In genomic region chr7:132031940-132032531, GRCm38 (mm10) we compare ENCODE assay signal across 14 mouse cellular contexts.
A peak's percentile ranks its signal among the peaks of the same experiment; 100 is the strongest.
DNase-seq lines count a peak whose midpoint lies in the region; ATAC-seq and TF ChIP-seq lines count a peak whose summit lies in the region.
"Had no signal": no experiment of that assay in that cellular context is flagged by ENCODE, and none has a peak within 500 bp of the region (broad histone marks: within the 10 kb centered on the region; RNA-seq: fewer than 3 reads in every experiment).

No protein-coding gene starts in this region.

- TF ChIP-seq POLR2A in cortical plate, adult 2 months (IDR thresholded peaks at IDR 0.05; ENCODE audit: extremely low read depth, insufficient read depth, low read length): no peak

- peak; percentile 42; the same call in 1 of the 2 replicates for ATAC-seq in hindbrain, embryonic 16.5 days
- no peak for ATAC-seq in hindbrain, embryonic 13.5 days (ENCODE audit: low FRiP score)
- ATAC-seq: lung, postnatal 0 days had no signal

- intact Hi-C loops in left cerebral cortex, postnatal 36 days (cut with DNase I): no loop called here
- intact Hi-C loops in heart, postnatal 10 days (cut with DNase I): no loop called here

- H3K4me3 ChIP-seq in hindbrain, embryonic 16.5 days (ENCODE audit: low read length): no peak overlapping the region
- no peak overlapping the region for H3K4me3 ChIP-seq in hindbrain, embryonic 13.5 days
- no peak overlapping the region for H3K4me3 ChIP-seq in cortical plate, adult 2 months (ENCODE audit: insufficient read depth, low read length)
- H3K4me3 ChIP-seq: liver, embryonic 15.5 days; neural tube, embryonic 12.5 days had no signal

- no peaks in the 10 kb centered on the region for H3K9me3 ChIP-seq in hindbrain, embryonic 16.5 days (ENCODE audit: control insufficient read depth, low read length)
- no peaks in the 10 kb centered on the region for H3K9me3 ChIP-seq in hindbrain, embryonic 13.5 days
- H3K9me3 ChIP-seq: liver, embryonic 15.5 days; neural tube, embryonic 12.5 days had no signal

- TF ChIP-seq CTCF in cortical plate, adult 2 months (IDR thresholded peaks at IDR 0.05; ENCODE audit: extremely low read depth, insufficient read depth, low read length): no peak

- peak; percentile 9 to 27 for DNase-seq in left cerebral cortex, adult 18-20 months (ENCODE audit: low spot score in 2 of 2)
- no peak for DNase-seq in left cerebral cortex, adult 11 months (ENCODE audit: low spot score)
- peak; percentile 27 to 36 for DNase-seq in left cerebral cortex, postnatal 36 days (ENCODE audit: low spot score in 2 of 2)
- no peak for DNase-seq in adrenal gland, postnatal 25 days
- DNase-seq in heart, postnatal 10 days: no peak
- DNase-seq: right cerebral cortex, postnatal 4 days; thymus, adult 18-20 months had no signal

- no peaks in the 10 kb centered on the region for H3K27me3 ChIP-seq in hindbrain, embryonic 16.5 days (replicated peaks; ENCODE audit: control insufficient read depth, insufficient read depth, low read length)
- H3K27me3 ChIP-seq in hindbrain, embryonic 13.5 days: no peaks in the 10 kb centered on the region
- H3K27me3 ChIP-seq: liver, embryonic 15.5 days; neural tube, embryonic 12.5 days had no signal

- no peak overlapping the region for H3K27ac ChIP-seq in hindbrain, embryonic 16.5 days (ENCODE audit: low read depth, low read length)
- no peak overlapping the region for H3K27ac ChIP-seq in hindbrain, embryonic 13.5 days
- peak overlapping the region; percentile 32; the same call in 1 of the 2 replicates for H3K27ac ChIP-seq in cortical plate, adult 2 months (ENCODE audit: insufficient read depth, low read length)
- H3K27ac ChIP-seq: liver, embryonic 15.5 days; neural tube, embryonic 12.5 days had no signal

- peaks cover 3% of the 10 kb centered on the region; the same call in 1 of the 2 replicates for H3K4me1 ChIP-seq in hindbrain, embryonic 16.5 days (ENCODE audit: control insufficient read depth, insufficient read depth, low read depth, low read length)
- peaks cover 10% of the 10 kb centered on the region for H3K4me1 ChIP-seq in hindbrain, embryonic 13.5 days (replicated peaks)
- H3K4me1 ChIP-seq in cortical plate, adult 2 months (ENCODE audit: control insufficient read depth, insufficient read depth, low read length): no peaks in the 10 kb centered on the region
- H3K4me1 ChIP-seq: liver, embryonic 15.5 days had no signal

- no peak overlapping the region for H3K9ac ChIP-seq in hindbrain, embryonic 16.5 days (ENCODE audit: low read depth, low read length)
- H3K9ac ChIP-seq in hindbrain, embryonic 13.5 days: no peak overlapping the region
- H3K9ac ChIP-seq: liver, embryonic 15.5 days; neural tube, embryonic 12.5 days had no signal

- WGBS in hindbrain, embryonic 16.5 days: 51% methylated on average over 6 of the region's 6 CpGs
- WGBS in hindbrain, embryonic 13.5 days: 46% methylated on average over 6 of the region's 6 CpGs

- no peak overlapping the region for H3K4me2 ChIP-seq in hindbrain, embryonic 16.5 days (ENCODE audit: low read length)
- no peak overlapping the region for H3K4me2 ChIP-seq in hindbrain, embryonic 13.5 days
- H3K4me2 ChIP-seq: heart, embryonic 11.5 days; liver, embryonic 15.5 days; neural tube, embryonic 12.5 days had no signal

- H3K36me3 ChIP-seq in hindbrain, embryonic 16.5 days (ENCODE audit: control insufficient read depth, insufficient read depth, low read length): no peaks in the 10 kb centered on the region
- H3K36me3 ChIP-seq in hindbrain, embryonic 13.5 days: no peaks in the 10 kb centered on the region
- H3K36me3 ChIP-seq: liver, embryonic 15.5 days; neural tube, embryonic 12.5 days had no signal

Comparison
In these comparisons a context has a peak if more than half of its experiments do, and no peak if none do; other contexts are left out.
1. DNase-seq: peak in left cerebral cortex, adult 18-20 months (2 of 2) and left cerebral cortex, postnatal 36 days (2 of 2); none in left cerebral cortex, adult 11 months (single experiment), adrenal gland, postnatal 25 days (single experiment) and heart, postnatal 10 days (0 of 2).